Mouse (Mus musculus) left cerebral cortex, postnatal 25 days (tissue): Measurements from ENCODE around the gene Sestd1. TPM values are rescaled to one million over a fixed set of nuclear protein-coding genes. Genes with fewer than 3 reads are reported as not detected.

Experiments
- DNase-seq, 2 experiments: peaks; one replicate each; pipeline ENCODE4 v3.0.0; 2022; ENCODE audit warnings: low spot score in 2 of 2, mixed read lengths in 1 of 2
- intact Hi-C: fragments of 180-260 bp; cut with DNase I; formaldehyde crosslinking; loops from one replicate; pipeline ENCODE4 v1.15.1; 2025
- total RNA-seq, 2 experiments: library from RNA; stranded (reverse); gene quantifications; 2 replicates each; pipeline ENCODE4 v1.2.3; 2021

Gene Sestd1
- total RNA-seq, 2 experiments from 2014 or later = 62.3 to 64.6 TPM

GRCm38 (mm10) chr2:77238607-77239006 is 41.8 kb downstream of the Sestd1 start:
- DNase-seq = no peak
- intact Hi-C loops = no loop called here

GRCm38 (mm10) chr2:77238046-77238445 is 42.3 kb downstream of the Sestd1 start:
- DNase-seq = no peak
- intact Hi-C loops = no loop called here

GRCm38 (mm10) chr2:77236860-77237259 is 43.5 kb downstream of the Sestd1 start:
- intact Hi-C loops = no loop called here
- no peak for DNase-seq

GRCm38 (mm10) chr2:77235896-77236295 is 44.5 kb downstream of the Sestd1 start:
- intact Hi-C loops = no loop called here
- DNase-seq = no peak

GRCm38 (mm10) chr2:77232604-77233003 is 47.8 kb downstream of the Sestd1 start:
- no peak for DNase-seq
- intact Hi-C loops = no loop called here

DNA sequence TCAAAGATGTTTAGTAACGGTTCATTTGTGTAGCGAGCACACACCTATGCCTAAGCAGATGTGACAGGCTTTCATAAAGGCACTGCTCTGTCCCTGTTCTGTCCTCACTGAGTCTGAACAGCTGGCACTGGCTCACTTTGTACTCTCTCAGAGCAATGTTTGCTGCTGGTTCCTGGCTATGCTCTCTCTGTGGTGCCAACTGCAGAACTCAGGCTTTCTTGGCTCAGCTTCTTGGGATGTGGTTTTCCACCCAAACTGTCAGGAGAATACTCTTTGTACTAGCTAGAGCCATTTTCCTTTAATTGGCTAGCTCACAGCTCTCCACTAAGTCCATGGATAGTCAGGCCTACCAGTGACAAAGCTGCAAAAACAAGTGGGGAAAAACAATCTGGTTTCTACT is 59.4 kb downstream of the Sestd1 start:
- DNase-seq = peak in 1 of 2 experiments; percentile 53
- intact Hi-C loops = no loop called here

GRCm38 (mm10) chr2:77212885-77213284 is 67.5 kb downstream of the Sestd1 start:
- intact Hi-C loops = no loop called here
- no peak for DNase-seq

DNA sequence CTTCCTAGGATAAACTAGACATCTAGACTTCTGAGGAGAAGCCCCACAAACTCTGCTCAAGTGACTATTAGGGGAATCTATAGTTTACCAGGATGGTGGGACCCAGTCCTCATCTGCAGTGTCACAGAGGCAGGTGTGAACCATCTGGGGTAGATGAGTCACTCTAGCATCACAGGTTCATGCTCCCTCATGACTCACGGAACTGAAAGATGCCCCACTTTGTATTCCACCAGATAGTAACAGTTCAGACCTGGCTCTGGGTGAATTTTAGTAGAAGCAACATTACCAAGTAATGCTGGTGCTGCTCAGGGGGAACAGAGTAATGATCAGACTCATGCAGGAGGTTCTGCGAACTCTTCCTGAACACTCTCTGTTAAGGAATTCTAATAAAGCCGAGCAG is 73.4 kb downstream of the Sestd1 start:
- intact Hi-C loops = loop anchor here (10.0 kb wide), 2 partner anchors 142 to 232 kb away; no protein-coding TSS in a partner anchor
- DNase-seq = no peak

DNA sequence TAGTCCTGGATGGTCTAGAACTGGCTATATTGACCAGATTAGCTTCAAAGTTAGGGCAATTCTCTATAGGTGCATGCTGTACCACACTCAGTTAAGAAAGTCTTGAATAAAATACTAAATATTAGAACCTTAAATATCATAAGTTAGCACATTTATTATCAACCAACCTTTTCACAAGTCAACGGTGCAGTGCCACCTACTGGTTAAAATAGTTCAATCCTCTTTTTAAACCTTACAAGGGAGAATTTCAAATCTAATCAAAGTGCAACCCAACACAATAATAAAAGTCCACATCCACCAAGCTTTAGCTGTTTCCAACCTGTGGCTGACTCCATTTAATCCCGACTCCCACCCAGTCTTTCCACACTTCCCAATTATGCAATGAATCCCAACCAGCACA is 76.5 kb downstream of the Sestd1 start:
- no peak for DNase-seq
- intact Hi-C loops = loop anchor here (10.0 kb wide), 2 partner anchors 139 to 229 kb away; no protein-coding TSS in a partner anchor

DNA sequence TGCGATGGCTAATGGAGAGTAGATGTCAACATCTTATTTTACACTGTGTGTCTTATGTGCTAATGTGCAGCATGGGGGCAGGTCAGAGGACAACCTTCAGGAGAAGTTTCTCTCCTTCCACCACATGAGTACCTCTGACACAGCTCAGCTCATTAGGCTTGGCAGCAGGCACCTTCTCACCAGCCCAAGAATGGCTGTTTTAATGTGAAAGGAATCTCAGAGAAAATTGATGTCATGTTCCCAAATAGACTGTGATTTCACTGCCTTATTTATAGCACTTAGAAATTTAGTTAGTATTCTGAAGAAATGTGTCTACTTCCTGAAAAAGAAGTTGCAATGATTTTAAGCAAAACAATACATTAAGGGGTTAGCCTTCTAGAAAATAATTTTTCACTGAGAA is 78.5 kb downstream of the Sestd1 start:
- DNase-seq = peak in 1 of 2 experiments; percentile 68
- intact Hi-C loops = loop anchor here (10.0 kb wide), 2 partner anchors 137 to 227 kb away; no protein-coding TSS in a partner anchor

DNA sequence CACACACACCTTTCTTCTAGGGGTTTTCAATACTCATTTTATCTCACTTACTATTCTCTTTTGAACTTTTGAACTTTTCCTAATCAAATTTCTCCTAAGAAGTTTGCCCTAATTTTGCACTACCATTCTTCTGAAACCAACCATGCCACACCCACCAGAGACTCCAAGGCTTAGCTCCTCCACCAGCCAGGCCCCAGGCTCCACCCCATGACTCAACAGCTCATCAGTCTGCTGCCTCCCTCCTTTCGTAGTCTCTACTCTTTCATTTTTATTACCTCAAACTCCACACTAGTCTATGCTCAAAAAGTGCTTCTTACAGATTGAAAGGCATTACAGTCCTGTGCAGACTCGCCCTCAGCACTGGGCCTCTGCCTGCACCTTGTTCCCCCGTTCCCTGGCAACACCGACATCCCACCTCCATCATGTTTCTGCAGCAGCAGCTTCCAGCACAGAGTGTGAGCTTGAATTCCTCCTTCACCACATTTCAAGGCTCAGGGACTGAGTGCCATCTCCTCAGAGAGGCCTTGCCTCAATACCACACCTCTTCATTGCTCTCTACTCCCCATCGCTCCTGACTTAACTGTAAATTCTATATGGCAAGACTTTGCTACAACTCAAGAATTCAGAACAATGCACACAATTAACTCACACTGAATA is 79.3 kb downstream of the Sestd1 start:
- intact Hi-C loops = loop anchor here (10.0 kb wide), 2 partner anchors 136 to 226 kb away; no protein-coding TSS in a partner anchor
- DNase-seq = peak in 1 of 2 experiments; percentile 37

GRCm38 (mm10) chr2:77200379-77200778 is 80.0 kb downstream of the Sestd1 start:
- no peak for DNase-seq
- intact Hi-C loops = loop anchor here (10.0 kb wide), 2 partner anchors 136 to 226 kb away; no protein-coding TSS in a partner anchor

DNA sequence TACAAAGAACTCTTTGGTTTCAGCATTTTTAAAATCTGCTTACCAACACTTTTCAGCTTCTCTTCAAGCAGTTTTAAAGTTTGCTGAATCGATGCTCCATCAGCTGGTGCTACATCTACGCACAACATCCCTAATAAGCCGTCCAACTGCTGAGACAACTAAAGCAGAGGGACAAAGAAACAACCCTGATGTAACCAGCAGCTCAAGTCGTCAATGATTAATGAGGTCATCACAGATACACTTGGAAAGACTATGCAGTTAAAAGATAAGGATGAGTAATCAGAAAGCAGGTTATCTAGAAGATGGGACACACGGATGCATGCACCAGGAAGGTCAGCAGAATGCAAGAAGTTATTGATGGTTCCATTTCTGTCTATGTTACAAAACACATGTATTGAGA is 82.1 kb downstream of the Sestd1 start:
- no peak for DNase-seq
- intact Hi-C loops = no loop called here

DNA sequence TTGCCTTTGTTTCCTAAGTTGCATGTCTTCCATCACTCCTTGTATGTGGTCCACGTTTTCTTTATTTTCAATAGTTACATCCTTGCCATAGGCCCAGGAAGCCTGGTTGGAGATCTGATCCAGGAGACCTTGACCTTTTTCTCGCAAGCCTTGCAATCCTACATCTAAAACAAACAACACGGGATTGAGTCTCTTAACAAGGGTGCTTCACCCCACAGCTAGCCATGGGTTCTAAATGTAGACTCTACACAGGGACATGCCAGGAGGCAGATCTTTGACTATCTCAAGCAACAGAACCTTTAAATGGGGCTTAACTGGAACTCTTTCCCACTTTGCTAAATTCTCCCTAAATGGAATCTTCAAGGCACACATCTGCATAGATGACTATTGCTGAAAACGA is 83.6 kb downstream of the Sestd1 start:
- DNase-seq = no peak
- intact Hi-C loops = no loop called here

- intact Hi-C loops = no loop called here
- no peak for DNase-seq
These were observed 85.3 kb downstream of the Sestd1 start for GRCm38 (mm10) chr2:77195056-77195455.

DNA sequence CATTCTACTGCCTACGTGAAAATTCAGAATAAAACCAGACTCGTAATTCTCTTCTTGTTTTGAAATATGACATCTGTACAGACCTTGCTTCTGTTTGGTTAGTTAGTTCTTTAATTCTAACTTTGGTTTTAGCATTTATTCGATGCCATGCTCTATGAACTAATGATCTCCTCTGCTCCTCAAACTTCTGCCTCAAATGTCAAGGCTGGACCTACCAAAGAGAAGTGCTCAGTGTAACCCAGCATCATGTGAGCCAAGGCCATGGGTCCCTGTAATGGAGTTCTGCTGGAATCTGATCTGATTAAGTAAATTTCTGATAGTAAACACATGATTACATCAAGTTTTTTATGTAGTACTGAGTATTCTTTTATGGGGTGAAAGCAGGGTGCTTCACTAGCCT is 88.6 kb downstream of the Sestd1 start:
- intact Hi-C loops = no loop called here
- DNase-seq = no peak

GRCm38 (mm10) chr2:77190891-77191290 is 89.5 kb downstream of the Sestd1 start:
- DNase-seq = no peak
- intact Hi-C loops = no loop called here

DNA sequence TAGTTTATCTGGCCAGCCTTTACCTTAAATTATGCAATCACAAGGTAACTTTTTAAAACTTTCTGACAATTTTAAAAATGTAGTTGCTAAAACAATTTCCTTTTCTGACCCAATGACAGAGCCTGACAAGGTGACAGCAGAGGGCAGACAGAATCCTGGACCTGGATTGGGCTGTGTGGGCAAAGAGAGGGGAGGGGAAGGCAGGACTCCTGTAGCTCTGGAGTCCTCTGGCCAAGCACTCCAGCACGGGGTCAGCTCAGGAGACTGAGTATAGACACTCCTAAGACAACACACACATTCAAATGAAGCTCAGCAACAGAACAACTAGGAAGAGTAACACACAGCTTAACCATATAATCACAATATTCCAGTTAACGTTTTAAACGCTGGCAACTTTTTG is 90.1 kb downstream of the Sestd1 start:
- no peak for DNase-seq
- intact Hi-C loops = no loop called here

DNA sequence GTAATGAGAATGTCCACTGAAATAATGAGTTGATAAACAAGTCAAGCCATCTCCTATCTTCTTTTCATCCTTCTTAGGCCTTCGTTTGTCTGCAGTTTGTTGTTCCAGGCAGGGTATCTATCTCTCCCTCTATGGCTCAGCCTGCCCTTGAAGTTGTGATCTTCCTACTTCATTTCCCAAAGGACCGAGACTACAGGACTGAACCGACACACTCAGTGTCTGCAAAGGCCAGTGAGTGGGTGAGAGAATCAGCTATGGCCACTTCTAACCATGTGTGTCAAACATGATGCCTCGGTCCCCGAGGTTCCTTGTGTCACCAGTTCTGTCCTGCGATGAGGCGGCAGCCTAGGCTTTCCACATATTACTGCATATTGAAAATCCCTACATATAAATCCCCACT is 90.7 kb downstream of the Sestd1 start:
- DNase-seq = no peak
- intact Hi-C loops = no loop called here

GRCm38 (mm10) chr2:77187501-77187900 is 92.9 kb downstream of the Sestd1 start:
- DNase-seq = no peak
- intact Hi-C loops = no loop called here

- intact Hi-C loops = no loop called here
These were observed 93.5 kb downstream of the Sestd1 start for GRCm38 (mm10) chr2:77186912-77187311.

More at GRCm38 (mm10) chr2:77186912-77187311, 93.5 kb downstream of the Sestd1 start:
- DNase-seq = no peak
